Mouse (Mus musculus): ENCODE data around the gene Pakap. TPM values are rescaled to one million over a fixed set of nuclear protein-coding genes. Genes with fewer than 3 reads are reported as not detected.
A peak's percentile ranks its signal among the peaks of the same experiment; 100 is the strongest.

Gene Pakap
- polyA plus RNA-seq, 1 experiment from 2014 or later = 22.9 TPM

GRCm38 (mm10) chr4:57538029-57538688 is 29.8 kb upstream of the Pakap start:
- Histone ChIP-seq H3K27ac (replicated peaks; ENCODE audit: low read depth, low read length) (no peak overlapping the region), H3K9me3 (replicated peaks; ENCODE audit: control insufficient read depth, low read length) (no peaks in the 10 kb centered on the region), H3K9ac (replicated peaks; ENCODE audit: low read length) (no peak overlapping the region), H3K4me1 (ENCODE audit: control insufficient read depth, insufficient read depth, low read length) (no peaks in the 10 kb centered on the region), H3K36me3 (replicated peaks; ENCODE audit: control insufficient read depth, insufficient read depth, low read depth, low read length) (no peaks in the 10 kb centered on the region), H3K4me2 (ENCODE audit: low read depth, low read length) (no peak overlapping the region), H3K4me3 (ENCODE audit: low read depth, low read length) (no peak overlapping the region), H3K27me3 (ENCODE audit: control insufficient read depth, insufficient read depth, low read length) (no peaks in the 10 kb centered on the region)
- WGBS = 12% methylated on average over 4 of the region's 4 CpGs
- no peak for ATAC-seq (replicated peaks; ENCODE audit: insufficient number of reproducible peaks, low FRiP score, low TSS enrichment, low read depth)
- DNase-seq (ENCODE audit: low spot score) = peak; percentile 14

GRCm38 (mm10) chr4:57543692-57544256 is 24.2 kb upstream of the Pakap start:
- Histone ChIP-seq H3K9ac (replicated peaks; ENCODE audit: low read length) (peak overlapping the region; percentile 30; the same call in 1 of the 2 replicates), H3K4me2 (ENCODE audit: low read depth, low read length) (no peak overlapping the region), H3K36me3 (replicated peaks; ENCODE audit: control insufficient read depth, insufficient read depth, low read depth, low read length) (no peaks in the 10 kb centered on the region), H3K4me3 (ENCODE audit: low read depth, low read length) (no peak overlapping the region), H3K4me1 (ENCODE audit: control insufficient read depth, insufficient read depth, low read length) (peaks cover 3% of the 10 kb centered on the region; the same call in 1 of the 2 replicates), H3K27me3 (ENCODE audit: control insufficient read depth, insufficient read depth, low read length) (no peaks in the 10 kb centered on the region), H3K27ac (replicated peaks; ENCODE audit: low read depth, low read length) (peak overlapping the region; percentile 66), H3K9me3 (replicated peaks; ENCODE audit: control insufficient read depth, low read length) (no peaks in the 10 kb centered on the region)
- peak; percentile 81 for ATAC-seq (replicated peaks; ENCODE audit: insufficient number of reproducible peaks, low FRiP score, low TSS enrichment, low read depth)
- peak; percentile 92 for DNase-seq (ENCODE audit: low spot score)
- 4% methylated on average over 6 of the region's 6 CpGs for WGBS

- 90% methylated on average over 7 of the region's 7 CpGs for WGBS
- no peaks in the 10 kb centered on the region for H3K36me3 ChIP-seq (replicated peaks; ENCODE audit: control insufficient read depth, insufficient read depth, low read depth, low read length)
- ATAC-seq (replicated peaks; ENCODE audit: insufficient number of reproducible peaks, low FRiP score, low TSS enrichment, low read depth) = no peak
These were observed 20.2 kb upstream of the Pakap start for GRCm38 (mm10) chr4:57547785-57548184.

GRCm38 (mm10) chr4:57550216-57550615 is 17.8 kb upstream of the Pakap start:
- ATAC-seq (replicated peaks; ENCODE audit: insufficient number of reproducible peaks, low FRiP score, low TSS enrichment, low read depth) (no peak), DNase-seq (ENCODE audit: low spot score) (no peak)
- WGBS = 13% methylated on average over 1 of the region's 1 CpGs
- Histone ChIP-seq H3K9me3 (replicated peaks; ENCODE audit: control insufficient read depth, low read length) (no peaks in the 10 kb centered on the region), H3K36me3 (replicated peaks; ENCODE audit: control insufficient read depth, insufficient read depth, low read depth, low read length) (no peaks in the 10 kb centered on the region), H3K9ac (replicated peaks; ENCODE audit: low read length) (no peak overlapping the region), H3K4me1 (ENCODE audit: control insufficient read depth, insufficient read depth, low read length) (no peaks in the 10 kb centered on the region), H3K4me2 (ENCODE audit: low read depth, low read length) (no peak overlapping the region), H3K4me3 (ENCODE audit: low read depth, low read length) (no peak overlapping the region), H3K27me3 (ENCODE audit: control insufficient read depth, insufficient read depth, low read length) (no peaks in the 10 kb centered on the region), H3K27ac (replicated peaks; ENCODE audit: low read depth, low read length) (no peak overlapping the region)

More at GRCm38 (mm10) chr4:57547785-57548184, 20.2 kb upstream of the Pakap start:
- Histone ChIP-seq H3K4me1 (ENCODE audit: control insufficient read depth, insufficient read depth, low read length) (peaks cover 3% of the 10 kb centered on the region; the same call in 1 of the 2 replicates), H3K9ac (replicated peaks; ENCODE audit: low read length) (no peak overlapping the region), H3K9me3 (replicated peaks; ENCODE audit: control insufficient read depth, low read length) (no peaks in the 10 kb centered on the region), H3K27ac (replicated peaks; ENCODE audit: low read depth, low read length) (no peak overlapping the region), H3K4me3 (ENCODE audit: low read depth, low read length) (no peak overlapping the region), H3K27me3 (ENCODE audit: control insufficient read depth, insufficient read depth, low read length) (no peaks in the 10 kb centered on the region), H3K4me2 (ENCODE audit: low read depth, low read length) (no peak overlapping the region)
- no peak for DNase-seq (ENCODE audit: low spot score)

- Histone ChIP-seq H3K9me3 (replicated peaks; ENCODE audit: control insufficient read depth, low read length) (no peaks in the 10 kb centered on the region), H3K27ac (replicated peaks; ENCODE audit: low read depth, low read length) (no peak overlapping the region), H3K27me3 (ENCODE audit: control insufficient read depth, insufficient read depth, low read length) (no peaks in the 10 kb centered on the region), H3K4me3 (ENCODE audit: low read depth, low read length) (no peak overlapping the region), H3K9ac (replicated peaks; ENCODE audit: low read length) (no peak overlapping the region), H3K4me1 (ENCODE audit: control insufficient read depth, insufficient read depth, low read length) (no peaks in the 10 kb centered on the region), H3K4me2 (ENCODE audit: low read depth, low read length) (no peak overlapping the region), H3K36me3 (replicated peaks; ENCODE audit: control insufficient read depth, insufficient read depth, low read depth, low read length) (no peaks in the 10 kb centered on the region)
- ATAC-seq (replicated peaks; ENCODE audit: insufficient number of reproducible peaks, low FRiP score, low TSS enrichment, low read depth) (no peak), DNase-seq (ENCODE audit: low spot score) (no peak)
- WGBS = 70% methylated on average over 2 of the region's 2 CpGs
These were observed 10.9 kb upstream of the Pakap start for GRCm38 (mm10) chr4:57557102-57557501.

GRCm38 (mm10) chr4:57559438-57559837 is 8.5 kb upstream of the Pakap start:
- Histone ChIP-seq H3K27ac (replicated peaks; ENCODE audit: low read depth, low read length) (no peak overlapping the region), H3K9ac (replicated peaks; ENCODE audit: low read length) (no peak overlapping the region), H3K27me3 (ENCODE audit: control insufficient read depth, insufficient read depth, low read length) (no peaks in the 10 kb centered on the region), H3K36me3 (replicated peaks; ENCODE audit: control insufficient read depth, insufficient read depth, low read depth, low read length) (no peaks in the 10 kb centered on the region), H3K4me1 (ENCODE audit: control insufficient read depth, insufficient read depth, low read length) (no peaks in the 10 kb centered on the region), H3K4me2 (ENCODE audit: low read depth, low read length) (no peak overlapping the region), H3K4me3 (ENCODE audit: low read depth, low read length) (no peak overlapping the region), H3K9me3 (replicated peaks; ENCODE audit: control insufficient read depth, low read length) (no peaks in the 10 kb centered on the region)
- DNase-seq (ENCODE audit: low spot score) = no peak
- ATAC-seq (replicated peaks; ENCODE audit: insufficient number of reproducible peaks, low FRiP score, low TSS enrichment, low read depth) = no peak
- 88% methylated on average over 1 of the region's 1 CpGs for WGBS

- Histone ChIP-seq H3K27me3 (ENCODE audit: control insufficient read depth, insufficient read depth, low read length) (no peaks in the 10 kb centered on the region), H3K9me3 (replicated peaks; ENCODE audit: control insufficient read depth, low read length) (no peaks in the 10 kb centered on the region), H3K4me2 (ENCODE audit: low read depth, low read length) (no peak overlapping the region), H3K4me1 (ENCODE audit: control insufficient read depth, insufficient read depth, low read length) (no peaks in the 10 kb centered on the region), H3K9ac (replicated peaks; ENCODE audit: low read length) (no peak overlapping the region), H3K4me3 (ENCODE audit: low read depth, low read length) (no peak overlapping the region), H3K36me3 (replicated peaks; ENCODE audit: control insufficient read depth, insufficient read depth, low read depth, low read length) (no peaks in the 10 kb centered on the region), H3K27ac (replicated peaks; ENCODE audit: low read depth, low read length) (no peak overlapping the region)
- peak; percentile 31 for DNase-seq (ENCODE audit: low spot score)
- 44% methylated on average over 3 of the region's 3 CpGs for WGBS
- no peak for ATAC-seq (replicated peaks; ENCODE audit: insufficient number of reproducible peaks, low FRiP score, low TSS enrichment, low read depth)
These were observed 8.0 kb upstream of the Pakap start for GRCm38 (mm10) chr4:57560010-57560409.

GRCm38 (mm10) chr4:57561055-57561454 is 6.9 kb upstream of the Pakap start:
- ATAC-seq (replicated peaks; ENCODE audit: insufficient number of reproducible peaks, low FRiP score, low TSS enrichment, low read depth) (no peak), DNase-seq (ENCODE audit: low spot score) (no peak)
- 85% methylated on average over 6 of the region's 6 CpGs for WGBS
- Histone ChIP-seq H3K27ac (replicated peaks; ENCODE audit: low read depth, low read length) (no peak overlapping the region), H3K36me3 (replicated peaks; ENCODE audit: control insufficient read depth, insufficient read depth, low read depth, low read length) (no peaks in the 10 kb centered on the region), H3K9ac (replicated peaks; ENCODE audit: low read length) (no peak overlapping the region), H3K4me1 (ENCODE audit: control insufficient read depth, insufficient read depth, low read length) (no peaks in the 10 kb centered on the region), H3K9me3 (replicated peaks; ENCODE audit: control insufficient read depth, low read length) (no peaks in the 10 kb centered on the region), H3K4me2 (ENCODE audit: low read depth, low read length) (no peak overlapping the region), H3K4me3 (ENCODE audit: low read depth, low read length) (no peak overlapping the region), H3K27me3 (ENCODE audit: control insufficient read depth, insufficient read depth, low read length) (no peaks in the 10 kb centered on the region)

Data from embryonic facial prominence, embryonic 11.5 days (tissue).